In genomic region chr6:114726681-114727080, GRCm38 (mm10) we compare ENCODE assay signal across 14 mouse cellular contexts.
DNase-seq lines count a peak whose midpoint lies in the region; ATAC-seq and TF ChIP-seq lines count a peak whose summit lies in the region.
"Had no signal": no experiment of that assay in that cellular context is flagged by ENCODE, and none has a peak within 500 bp of the region (broad histone marks: within the 10 kb centered on the region; RNA-seq: fewer than 3 reads in every experiment).

No protein-coding gene starts in this region.

- TF ChIP-seq EP300 in heart, adult 2 months (IDR thresholded peaks at IDR 0.05; ENCODE audit: insufficient read depth, low read depth, low read length) = no peak

- TF ChIP-seq CTCF in brain, embryonic 14.5 days (IDR thresholded peaks at IDR 0.05; ENCODE audit: borderline replicate concordance, extremely low read depth, insufficient read depth, insufficient read length) = no peak
- TF ChIP-seq CTCF in heart, adult 2 months (IDR thresholded peaks at IDR 0.05) = no peak

- 66% methylated on average over 11 of the region's 11 CpGs for WGBS in hindbrain, embryonic 11.5 days
- 53% methylated on average over 11 of the region's 11 CpGs for WGBS in hindbrain, embryonic 13.5 days
- WGBS in forebrain, embryonic 13.5 days = 31% methylated on average over 11 of the region's 11 CpGs
- 31% methylated on average over 11 of the region's 11 CpGs for WGBS in limb, embryonic 15.5 days
- WGBS in heart, adult 2 months = 91% methylated on average over 11 of the region's 11 CpGs

- intact Hi-C loops in heart, adult 2 months (cut with DNase I) = loop anchor here (5.0 kb wide), 1 partner anchor 146 kb away; no protein-coding TSS in a partner anchor

- no peak overlapping the region for H3K4me2 ChIP-seq in hindbrain, embryonic 11.5 days (replicated peaks; ENCODE audit: low read depth, low read length)
- no peak overlapping the region for H3K4me2 ChIP-seq in hindbrain, embryonic 13.5 days
- no peak overlapping the region; the same call in 1 of the 2 replicates for H3K4me2 ChIP-seq in forebrain, embryonic 13.5 days
- H3K4me2 ChIP-seq in limb, embryonic 15.5 days = no peak overlapping the region
- H3K4me2 ChIP-seq: heart, embryonic 15.5 days had no signal

- no peaks in the 10 kb centered on the region for H3K79me2 ChIP-seq in heart, adult 2 months (replicated peaks; ENCODE audit: control insufficient read depth, insufficient read depth, low read length)

- no peaks in the 10 kb centered on the region for H3K27me3 ChIP-seq in hindbrain, embryonic 11.5 days (ENCODE audit: control insufficient read depth, insufficient read depth, low read length)
- no peaks in the 10 kb centered on the region for H3K27me3 ChIP-seq in hindbrain, embryonic 13.5 days
- H3K27me3 ChIP-seq in forebrain, embryonic 13.5 days = no peaks in the 10 kb centered on the region
- no peaks in the 10 kb centered on the region for H3K27me3 ChIP-seq in limb, embryonic 15.5 days
- H3K27me3 ChIP-seq in heart, adult 2 months (ENCODE audit: control insufficient read depth, insufficient read depth, low read length) = no peaks in the 10 kb centered on the region
- H3K27me3 ChIP-seq: heart, embryonic 15.5 days; Patski had no signal

- no peak overlapping the region for H3K27ac ChIP-seq in hindbrain, embryonic 11.5 days (ENCODE audit: low read depth, low read length)
- no peak overlapping the region for H3K27ac ChIP-seq in hindbrain, embryonic 13.5 days
- H3K27ac ChIP-seq in forebrain, embryonic 13.5 days = peak overlapping the region; percentile 54; the same call in 1 of the 2 replicates
- peak overlapping the region; percentile 44 for H3K27ac ChIP-seq in limb, embryonic 15.5 days
- H3K27ac ChIP-seq in heart, adult 2 months = no peak overlapping the region
- H3K27ac ChIP-seq: heart, embryonic 15.5 days had no signal

- no peaks in the 10 kb centered on the region for H3K4me1 ChIP-seq in hindbrain, embryonic 11.5 days (replicated peaks; ENCODE audit: control insufficient read depth, insufficient read depth, low read length)
- H3K4me1 ChIP-seq in hindbrain, embryonic 13.5 days (replicated peaks) = peaks cover 32% of the 10 kb centered on the region
- H3K4me1 ChIP-seq in forebrain, embryonic 13.5 days = peaks cover 30% of the 10 kb centered on the region
- H3K4me1 ChIP-seq in limb, embryonic 15.5 days = peaks cover 29% of the 10 kb centered on the region
- no peaks in the 10 kb centered on the region; the same call in 1 of the 2 replicates for H3K4me1 ChIP-seq in heart, adult 2 months (ENCODE audit: control insufficient read depth, insufficient read depth, low read length)

- TF ChIP-seq POLR2A in brain, embryonic 14.5 days (IDR thresholded peaks at IDR 0.05; ENCODE audit: borderline replicate concordance, extremely low read depth, insufficient read depth, insufficient read length, poor library complexity, severe bottlenecking) = no peak
- no peak for TF ChIP-seq POLR2A in heart, adult 2 months (IDR thresholded peaks at IDR 0.05; ENCODE audit: insufficient read depth, low read depth, low read length)

- no peak overlapping the region for H3K4me3 ChIP-seq in hindbrain, embryonic 11.5 days (ENCODE audit: low read depth, low read length)
- no peak overlapping the region for H3K4me3 ChIP-seq in hindbrain, embryonic 13.5 days
- no peak overlapping the region for H3K4me3 ChIP-seq in forebrain, embryonic 13.5 days
- H3K4me3 ChIP-seq in limb, embryonic 15.5 days = no peak overlapping the region
- no peak overlapping the region for H3K4me3 ChIP-seq in heart, adult 2 months
- H3K4me3 ChIP-seq: heart, embryonic 15.5 days had no signal

- DNase-seq in hindbrain, embryonic 11.5 days (ENCODE audit: low spot score) = peak; percentile 11
- DNase-seq in brain, embryonic 14.5 days (ENCODE audit: low read depth) = peak; percentile 80
- DNase-seq in heart, adult 2 months = no peak
- no peak for DNase-seq in MN1 (ENCODE audit: low spot score)
- DNase-seq: cerebellum, adult 9-10 months; gastrocnemius, postnatal 36 days; layer of hippocampus, adult 9-11 months; thymus, adult 18-20 months had no signal

- ATAC-seq in hindbrain, embryonic 11.5 days (ENCODE audit: low FRiP score) = no peak
- no peak for ATAC-seq in hindbrain, embryonic 13.5 days (ENCODE audit: low FRiP score)
- ATAC-seq in forebrain, embryonic 13.5 days = peak; percentile 54
- ATAC-seq in limb, embryonic 15.5 days (ENCODE audit: insufficient number of reproducible peaks, low FRiP score, low TSS enrichment, low read depth) = no peak
- ATAC-seq: inflammation-experienced regulatory T-cells, adult 6 months; Patski had no signal

- no peaks in the 10 kb centered on the region for H3K9me3 ChIP-seq in hindbrain, embryonic 11.5 days (ENCODE audit: control insufficient read depth, low read length)
- H3K9me3 ChIP-seq in hindbrain, embryonic 13.5 days = no peaks in the 10 kb centered on the region
- H3K9me3 ChIP-seq in forebrain, embryonic 13.5 days (replicated peaks) = no peaks in the 10 kb centered on the region
- H3K9me3 ChIP-seq in limb, embryonic 15.5 days = no peaks in the 10 kb centered on the region
- H3K9me3 ChIP-seq: heart, embryonic 15.5 days had no signal

- no peaks in the 10 kb centered on the region for H3K36me3 ChIP-seq in hindbrain, embryonic 11.5 days (ENCODE audit: control insufficient read depth, insufficient read depth, low read length)
- H3K36me3 ChIP-seq in hindbrain, embryonic 13.5 days = no peaks in the 10 kb centered on the region
- no peaks in the 10 kb centered on the region for H3K36me3 ChIP-seq in forebrain, embryonic 13.5 days (ENCODE audit: poor library complexity, severe bottlenecking)
- no peaks in the 10 kb centered on the region for H3K36me3 ChIP-seq in limb, embryonic 15.5 days
- no peaks in the 10 kb centered on the region for H3K36me3 ChIP-seq in heart, adult 2 months (ENCODE audit: control insufficient read depth, insufficient read depth, low read length)
- H3K36me3 ChIP-seq: heart, embryonic 15.5 days had no signal

- H3K9ac ChIP-seq in hindbrain, embryonic 11.5 days (ENCODE audit: low read depth, low read length) = no peak overlapping the region
- no peak overlapping the region for H3K9ac ChIP-seq in hindbrain, embryonic 13.5 days
- no peak overlapping the region for H3K9ac ChIP-seq in forebrain, embryonic 13.5 days
- H3K9ac ChIP-seq in limb, embryonic 15.5 days = no peak overlapping the region
- no peak overlapping the region for H3K9ac ChIP-seq in heart, adult 2 months (ENCODE audit: low read depth, low read length)
- H3K9ac ChIP-seq: heart, embryonic 15.5 days had no signal

Comparison
In these comparisons a context has a peak if more than half of its experiments do, and no peak if none do; other contexts are left out.
1. DNase-seq: peak in hindbrain, embryonic 11.5 days (single experiment) and brain, embryonic 14.5 days (single experiment); none in heart, adult 2 months (0 of 2) and MN1 (single experiment).
2. H3K27ac ChIP-seq: peak in forebrain, embryonic 13.5 days (single experiment) and limb, embryonic 15.5 days (single experiment); none in hindbrain, embryonic 11.5 days (single experiment), hindbrain, embryonic 13.5 days (single experiment) and heart, adult 2 months (single experiment).